In genomic region chr15:74187371-74188070, GRCm38 (mm10) we compare ENCODE assay signal across 11 mouse cellular contexts.
"Had no signal": no experiment of that assay in that cellular context is flagged by ENCODE, and none has a peak within 500 bp of the region (broad histone marks: within the 10 kb centered on the region; RNA-seq: fewer than 3 reads in every experiment).

No protein-coding gene starts in this region.

- H3K4me2 ChIP-seq: limb, embryonic 13.5 days; neural tube, embryonic 13.5 days; stomach, embryonic 15.5 days had no signal

- H3K27ac ChIP-seq: limb, embryonic 13.5 days; liver, embryonic 14.5 days; neural tube, embryonic 13.5 days; stomach, embryonic 15.5 days had no signal

- H3K4me1 ChIP-seq: limb, embryonic 13.5 days; neural tube, embryonic 13.5 days; stomach, embryonic 15.5 days had no signal

- H3K9me3 ChIP-seq: limb, embryonic 13.5 days; neural tube, embryonic 13.5 days; stomach, embryonic 15.5 days had no signal

- DNase-seq: kidney, adult 9 months; kidney, postnatal 14 days; left cerebral cortex, postnatal 4 days; lung, adult 18-20 months; retina, postnatal 1 day; thymus, adult 2 months; thymus, postnatal 25 days had no signal

- H3K4me3 ChIP-seq: limb, embryonic 13.5 days; neural tube, embryonic 13.5 days; stomach, embryonic 15.5 days had no signal

- H3K27me3 ChIP-seq: stomach, embryonic 15.5 days had no signal

- H3K9ac ChIP-seq: limb, embryonic 13.5 days; liver, embryonic 14.5 days; neural tube, embryonic 13.5 days; stomach, embryonic 15.5 days had no signal

- H3K36me3 ChIP-seq: limb, embryonic 13.5 days; neural tube, embryonic 13.5 days; stomach, embryonic 15.5 days had no signal
